Mouse (Mus musculus) R1 (cell line): ENCODE measurements around the gene Adam19.
A peak's percentile ranks its signal among the peaks of the same experiment; 100 is the strongest.
"Not testable (repeated sequence)": the region's sequence is repeated elsewhere in the genome, so short reads cannot be mapped to it uniquely, and the experiment has no call there.

Experiments used
- DNase-seq: peaks from one replicate; pipeline ENCODE4 v3.0.0-alpha.2; 2018; ENCODE audit warnings: low read depth, low spot score

Adam19 gene

GRCm38 (mm10) chr11:46055896-46056769 is at the start of gene Adam19:
Adam19 (plus strand) TSS chr11:46055992.
- peak; percentile 90 for DNase-seq

GRCm38 (mm10) chr11:46016061-46016460 is 39.7 kb upstream of the Adam19 start:
- peak; percentile 65 for DNase-seq

GRCm38 (mm10) chr11:46020246-46020645 is 35.5 kb upstream of the Adam19 start:
- DNase-seq = peak; percentile 92

GRCm38 (mm10) chr11:46021850-46022249 is 33.9 kb upstream of the Adam19 start:
- no peak for DNase-seq

- DNase-seq = no peak
These were observed 32.8 kb upstream of the Adam19 start for GRCm38 (mm10) chr11:46022983-46023382.

- DNase-seq = no peak
These were observed 29.8 kb upstream of the Adam19 start for GRCm38 (mm10) chr11:46025962-46026392.

- DNase-seq = no peak
These were observed 27.6 kb upstream of the Adam19 start for GRCm38 (mm10) chr11:46027952-46028814.

- DNase-seq = no peak
These were observed 26.3 kb upstream of the Adam19 start for GRCm38 (mm10) chr11:46029485-46029884.

GRCm38 (mm10) chr11:46030026-46030425 is 25.8 kb upstream of the Adam19 start:
- no peak for DNase-seq

- peak; percentile 57 for DNase-seq
These were observed 24.3 kb upstream of the Adam19 start for GRCm38 (mm10) chr11:46031470-46031869.

GRCm38 (mm10) chr11:46032956-46033355 is 22.8 kb upstream of the Adam19 start:
- DNase-seq = no peak

GRCm38 (mm10) chr11:46036374-46036773 is 19.4 kb upstream of the Adam19 start:
- no peak for DNase-seq

GRCm38 (mm10) chr11:46038901-46039300 is 16.9 kb upstream of the Adam19 start:
- no peak for DNase-seq

GRCm38 (mm10) chr11:46039335-46039734 is 16.5 kb upstream of the Adam19 start:
- peak; percentile 58 for DNase-seq

GRCm38 (mm10) chr11:46040841-46041556 is 14.8 kb upstream of the Adam19 start:
- DNase-seq = peak; percentile 56

GRCm38 (mm10) chr11:46041607-46042267 is 14.1 kb upstream of the Adam19 start:
- peak; percentile 78 for DNase-seq

GRCm38 (mm10) chr11:46044781-46045180 is 11.0 kb upstream of the Adam19 start:
- no peak for DNase-seq

- no peak for DNase-seq
These were observed 8.5 kb upstream of the Adam19 start for GRCm38 (mm10) chr11:46047264-46047663.

- peak; percentile 81 for DNase-seq
These were observed 3.6 kb upstream of the Adam19 start, which contains the start of gene Gm12166 for GRCm38 (mm10) chr11:46052105-46052659. Gm12166 (minus strand) TSS chr11:46052321.

GRCm38 (mm10) chr11:46053457-46053856 is 2.3 kb upstream of the Adam19 start:
- not testable (repeated sequence) for DNase-seq

GRCm38 (mm10) chr11:46054311-46054710 is 1.5 kb upstream of the Adam19 start:
- DNase-seq = peak; percentile 54
